Mouse (Mus musculus) mouse embryonic stem cell (cell line): ENCODE data around the gene Cmip.

Source experiments
- in situ Hi-C, 2 experiments: fragments of 300-500 bp; cut with MboI; formaldehyde crosslinking; loops; 1 replicate in 1 of 2; 3 replicates in 1 of 2; pipeline ENCODE4 v1.14.3; 2019 to 2020; ENCODE audit warnings: low sequenced_read_pairs in 2 of 2, low pct_unique_long_range_greater_than_20kb in 1 of 2, mixed read lengths in 1 of 2; ENCODE audit not compliant: unreplicated experiment in 1 of 2

Cmip gene

DNA sequence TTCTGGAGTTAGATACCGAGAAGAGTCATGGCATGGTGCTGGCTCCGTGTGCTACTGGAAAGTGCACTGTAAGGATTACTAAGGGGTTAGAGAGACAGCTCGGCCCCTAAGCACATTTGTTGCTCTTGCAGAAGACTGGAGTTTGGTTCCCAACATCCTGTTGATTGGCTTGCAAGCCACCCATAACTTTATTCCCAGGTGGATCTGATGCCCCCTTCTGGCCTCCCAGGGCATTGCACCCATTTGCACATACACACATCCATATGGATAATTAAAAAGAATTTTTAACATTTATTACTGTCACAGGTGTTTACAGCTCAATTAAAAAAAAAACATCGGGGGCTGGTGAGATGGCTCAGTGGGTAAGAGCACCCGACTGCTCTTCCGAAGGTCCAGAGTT lies 207.7 kb downstream of the Cmip start:
- in situ Hi-C loops: no loop called here

DNA sequence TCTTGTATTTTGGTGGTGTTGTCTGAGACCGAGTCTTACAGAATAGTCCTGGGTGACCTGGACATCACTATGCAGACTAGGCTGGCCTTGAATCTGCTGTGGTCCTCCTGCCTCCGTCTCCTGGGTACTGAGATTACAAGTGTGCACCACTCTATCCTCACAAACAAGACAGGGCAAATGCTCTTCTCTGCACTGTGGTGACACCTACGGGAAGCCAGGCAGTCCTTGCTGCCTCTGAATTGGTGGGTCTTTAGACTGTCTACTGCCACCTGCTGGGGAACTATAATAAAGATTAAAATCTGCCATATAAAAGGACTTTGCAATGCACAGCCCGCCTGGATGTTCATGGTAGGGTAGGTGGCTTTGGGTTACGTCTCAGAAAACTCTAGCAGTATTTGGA lies 208.4 kb downstream of the Cmip start:
- in situ Hi-C loops: no loop called here

DNA sequence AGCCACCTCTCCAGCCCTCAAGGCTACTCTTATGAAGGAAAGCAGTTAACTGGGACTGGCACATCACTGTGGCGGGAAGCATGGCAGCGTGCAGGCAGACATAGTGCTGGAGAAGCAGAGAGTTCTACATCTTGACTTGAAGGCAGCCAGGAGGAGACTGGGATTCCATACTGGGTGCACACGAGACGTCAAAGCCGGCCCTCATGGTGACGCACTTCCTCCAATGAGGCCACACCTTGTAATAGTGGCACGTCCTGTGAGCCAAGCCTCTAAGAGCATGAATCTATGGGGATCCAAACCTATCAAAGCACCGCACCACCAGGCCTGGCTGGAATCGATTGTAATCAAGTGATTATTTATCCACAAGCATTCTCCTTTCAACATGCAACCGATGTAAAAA lies 210.6 kb downstream of the Cmip start:
- in situ Hi-C loops: no loop called here

DNA sequence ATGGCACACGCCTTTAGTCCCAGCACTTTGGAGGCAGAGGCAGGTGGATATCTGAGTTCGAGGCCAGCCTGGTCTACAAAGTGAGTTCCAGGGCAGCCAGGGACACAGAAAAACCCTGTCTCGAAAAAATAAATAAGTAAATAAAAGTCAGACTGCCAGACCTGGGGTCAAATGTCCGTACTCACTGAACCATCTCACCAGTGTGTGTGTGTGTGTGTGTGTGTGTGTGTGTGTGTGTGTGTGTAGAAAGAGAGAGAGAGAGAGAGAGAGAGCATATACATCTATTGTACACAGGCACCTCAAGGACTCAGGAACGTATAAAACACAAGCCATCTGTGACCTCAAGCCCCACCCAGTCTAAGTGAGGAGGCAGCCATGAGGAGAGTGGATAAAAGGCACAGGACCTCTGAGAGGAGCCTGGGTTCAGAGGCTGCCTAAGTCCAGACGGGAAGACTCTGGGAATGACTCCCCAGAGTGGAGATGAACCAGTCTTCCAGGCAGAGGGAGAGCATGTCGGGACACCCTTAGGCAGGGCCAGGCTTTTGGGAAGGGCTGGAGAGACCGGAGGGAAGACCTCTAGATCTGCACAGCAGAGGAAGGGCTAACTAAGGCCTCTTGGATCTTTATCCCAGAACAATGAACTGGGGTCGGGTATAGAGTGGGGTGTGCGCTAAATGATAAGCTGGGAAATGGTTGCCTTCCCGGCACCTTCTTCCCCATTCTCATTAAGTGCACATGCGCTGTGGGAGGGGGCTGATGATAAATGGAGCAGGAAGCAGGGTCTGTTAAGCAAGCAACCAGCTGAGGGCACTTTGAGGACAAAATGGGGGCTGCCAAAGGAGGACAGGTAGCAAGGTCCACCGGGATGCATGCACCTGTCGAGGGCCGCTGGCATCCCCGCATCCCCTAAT lies 212.8 kb downstream of the Cmip start:
- in situ Hi-C loops: loop anchor here (5.0 to 10.0 kb wide), 3 partner anchors 237 to 365 kb away; no protein-coding TSS in a partner anchor

DNA sequence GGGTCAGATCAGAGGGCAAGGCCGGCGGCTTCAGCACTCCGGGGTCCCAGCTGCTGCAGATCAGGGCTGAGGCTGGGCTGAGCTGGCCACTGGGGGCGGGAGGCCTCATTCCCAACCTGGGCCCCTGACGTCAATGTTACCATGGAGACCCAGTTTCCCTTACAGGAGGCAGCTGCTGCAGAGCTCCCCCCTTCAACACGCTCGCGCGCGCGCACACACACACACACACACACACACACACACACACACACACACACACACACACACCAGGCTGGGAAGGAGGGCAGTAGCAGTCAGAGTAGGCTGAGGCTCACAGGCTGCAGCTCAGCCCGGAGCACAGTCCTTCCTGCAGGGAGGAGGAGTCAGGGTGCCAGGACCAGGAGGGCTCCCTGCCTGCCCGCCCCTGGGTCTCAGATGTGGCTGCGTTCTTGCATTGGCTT lies 213.5 kb downstream of the Cmip start:
- in situ Hi-C loops: loop anchor here (5.0 to 10.0 kb wide), 3 partner anchors 238 to 366 kb away; no protein-coding TSS in a partner anchor

DNA sequence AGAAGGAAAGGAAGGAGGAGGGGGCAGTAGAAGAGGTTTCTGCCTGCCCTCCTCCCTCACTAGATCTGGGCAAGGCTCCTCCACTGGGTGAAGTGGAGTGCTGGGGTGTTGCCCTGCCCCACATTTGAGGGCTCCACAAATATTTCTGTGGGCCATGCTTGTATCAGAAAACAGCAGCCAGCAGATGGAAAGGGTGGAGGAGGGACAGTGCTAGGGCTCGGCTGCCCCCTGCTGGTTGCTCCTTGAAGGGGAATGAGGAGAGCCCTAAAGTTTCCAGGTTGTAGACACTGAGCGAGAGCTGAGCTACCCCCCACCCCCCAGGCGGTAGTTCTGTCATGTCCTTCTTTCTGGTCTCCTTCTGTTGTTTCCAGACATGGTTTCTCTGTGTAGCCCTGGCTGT lies 214.3 kb downstream of the Cmip start:
- in situ Hi-C loops: loop anchor here (5.0 to 10.0 kb wide), 3 partner anchors 239 to 366 kb away; no protein-coding TSS in a partner anchor

DNA sequence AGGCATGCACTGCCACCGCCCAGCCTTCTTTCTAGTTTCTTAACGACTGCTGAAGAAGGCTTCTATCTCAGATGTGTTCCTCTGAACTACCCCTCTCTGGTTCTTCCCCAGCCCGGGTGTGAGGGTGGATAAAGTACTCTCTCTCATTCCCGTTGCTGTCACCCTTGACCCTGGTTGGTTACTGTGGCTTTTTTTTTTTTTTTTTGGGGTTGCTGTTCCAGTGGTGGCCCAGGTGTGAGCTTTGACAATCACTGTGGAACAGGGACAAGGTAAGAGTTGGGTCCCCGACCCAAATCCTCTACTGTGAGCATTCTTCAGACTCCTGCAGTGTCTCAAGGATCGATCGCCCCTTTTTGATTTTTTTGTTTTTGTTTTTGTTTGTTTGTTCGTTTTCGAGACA lies 214.8 kb downstream of the Cmip start:
- in situ Hi-C loops: loop anchor here (5.0 to 10.0 kb wide), 3 partner anchors 239 to 367 kb away; no protein-coding TSS in a partner anchor

DNA sequence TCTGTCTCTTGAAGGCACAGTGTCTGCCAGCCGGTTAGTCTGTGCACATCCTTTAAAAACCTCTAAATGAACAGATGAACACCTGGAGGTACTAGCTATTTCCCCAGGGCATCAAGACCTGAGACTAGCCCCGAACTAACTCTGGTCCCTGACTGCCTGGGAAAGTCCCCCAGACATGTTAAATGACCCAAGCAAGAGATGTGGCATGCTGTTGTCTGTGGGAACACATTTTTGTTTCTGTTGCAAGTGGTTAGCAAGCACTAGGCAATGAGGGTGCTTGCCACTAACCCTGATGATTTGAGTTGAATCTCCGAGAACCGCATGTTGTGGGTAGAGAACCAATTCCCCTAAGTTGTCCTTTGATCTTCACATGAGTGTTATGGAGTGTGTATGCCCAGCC lies 215.5 kb downstream of the Cmip start:
- in situ Hi-C loops: loop anchor here (5.0 to 10.0 kb wide), 3 partner anchors 240 to 368 kb away; no protein-coding TSS in a partner anchor

DNA sequence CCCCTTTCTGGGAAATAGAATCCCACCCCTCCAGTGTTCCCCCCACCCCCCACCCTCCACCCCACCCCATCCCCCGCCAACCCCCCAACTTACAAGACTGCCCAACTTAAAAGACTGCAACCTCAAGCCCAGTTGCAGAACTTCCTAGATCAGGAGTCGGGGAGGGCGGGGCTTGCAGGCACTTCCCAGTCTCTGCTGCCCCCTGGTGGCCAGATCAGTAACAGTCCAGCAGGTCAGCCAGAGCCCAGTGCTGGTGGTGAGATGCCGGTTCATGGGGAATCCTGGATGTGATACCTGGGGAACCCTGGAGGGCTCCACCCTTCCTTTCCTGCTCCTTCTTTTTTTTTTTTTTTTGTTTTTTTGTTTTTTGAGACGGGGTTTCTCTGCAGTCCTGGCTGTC lies 218.1 kb downstream of the Cmip start:
- in situ Hi-C loops: loop anchor here (5.0 to 10.0 kb wide), 3 partner anchors 243 to 370 kb away; no protein-coding TSS in a partner anchor

DNA sequence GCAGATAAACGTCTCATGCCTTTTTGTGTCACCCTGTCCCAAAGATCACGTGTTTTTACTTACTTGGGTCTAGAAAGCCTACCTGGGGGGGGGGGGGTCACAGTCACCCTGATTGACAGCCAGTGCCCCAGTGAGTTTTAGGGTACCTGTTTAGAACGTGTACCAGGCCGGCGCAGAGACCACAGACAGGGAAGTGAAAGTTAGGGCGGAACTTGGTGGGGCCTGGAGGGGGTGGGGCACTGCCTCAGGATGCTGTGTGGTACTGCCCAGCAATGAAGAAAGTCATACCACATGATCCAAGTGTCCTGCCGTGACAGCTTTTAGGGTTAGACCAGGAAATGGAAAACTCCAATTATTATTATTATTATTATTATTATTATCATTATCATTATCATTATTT lies 219.0 kb downstream of the Cmip start:
- in situ Hi-C loops: loop anchor here (10.0 kb wide), 2 partner anchors 261 to 371 kb away; no protein-coding TSS in a partner anchor

DNA sequence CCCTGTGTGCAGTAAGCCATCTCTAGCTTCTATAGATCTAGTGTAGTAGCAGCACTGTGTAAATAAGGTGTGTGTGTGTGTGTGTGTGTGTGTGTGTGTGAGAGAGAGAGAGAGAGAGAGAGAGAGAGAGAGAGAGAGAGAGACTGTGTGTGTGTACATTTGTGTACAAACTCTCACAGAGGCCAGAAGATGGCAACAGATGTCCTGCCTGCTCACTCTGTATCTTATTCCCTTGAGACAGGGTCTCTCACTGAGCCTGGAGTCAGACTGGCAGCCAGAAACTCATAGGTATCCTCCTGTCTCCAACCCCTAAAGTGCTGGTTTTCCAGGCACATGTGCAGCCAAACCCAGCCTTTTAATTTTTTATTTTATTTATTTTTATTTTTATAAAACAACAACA lies 221.2 kb downstream of the Cmip start:
- in situ Hi-C loops: loop anchor here (10.0 kb wide), 2 partner anchors 263 to 373 kb away; no protein-coding TSS in a partner anchor

DNA sequence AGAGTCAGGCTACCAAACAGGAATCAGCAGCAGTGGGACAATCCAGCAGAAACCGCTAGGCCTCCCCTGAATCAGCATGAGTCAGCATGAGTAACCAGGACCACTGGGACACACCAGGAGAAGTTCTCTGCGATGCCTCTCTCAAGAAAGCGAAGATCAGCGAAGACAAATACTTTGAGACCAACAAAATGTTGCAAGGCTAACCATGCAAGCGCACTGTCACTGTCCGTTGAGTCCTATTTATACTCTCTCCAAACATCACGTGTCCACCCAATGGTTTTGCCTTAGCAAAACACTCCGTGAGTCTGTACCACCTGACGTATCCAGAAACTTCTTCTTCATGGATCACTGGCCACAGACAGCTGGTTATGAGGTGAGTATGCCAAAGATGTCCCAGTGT lies 223.1 kb downstream of the Cmip start:
- in situ Hi-C loops: loop anchor here (10.0 kb wide), 2 partner anchors 265 to 375 kb away; no protein-coding TSS in a partner anchor

DNA sequence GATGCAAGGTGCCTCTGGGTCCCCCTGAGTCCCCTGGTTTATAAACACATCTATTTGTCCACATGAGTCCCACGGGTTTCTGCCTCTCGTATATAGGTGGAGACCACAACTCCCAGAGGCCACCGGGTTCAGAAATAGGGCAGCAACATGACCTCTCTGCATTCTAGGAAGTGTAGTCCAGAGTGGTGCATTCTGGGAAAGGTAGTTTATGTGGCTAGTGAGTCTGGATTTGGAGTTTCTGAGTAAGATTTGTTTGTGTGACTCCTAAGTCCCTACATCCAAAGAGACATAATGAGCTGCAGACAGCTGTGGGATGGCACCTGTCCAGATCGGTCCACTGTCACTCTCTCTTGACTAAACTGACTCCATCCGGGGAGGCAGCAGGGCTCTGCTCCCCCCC lies 223.7 kb downstream of the Cmip start:
- in situ Hi-C loops: no loop called here

DNA sequence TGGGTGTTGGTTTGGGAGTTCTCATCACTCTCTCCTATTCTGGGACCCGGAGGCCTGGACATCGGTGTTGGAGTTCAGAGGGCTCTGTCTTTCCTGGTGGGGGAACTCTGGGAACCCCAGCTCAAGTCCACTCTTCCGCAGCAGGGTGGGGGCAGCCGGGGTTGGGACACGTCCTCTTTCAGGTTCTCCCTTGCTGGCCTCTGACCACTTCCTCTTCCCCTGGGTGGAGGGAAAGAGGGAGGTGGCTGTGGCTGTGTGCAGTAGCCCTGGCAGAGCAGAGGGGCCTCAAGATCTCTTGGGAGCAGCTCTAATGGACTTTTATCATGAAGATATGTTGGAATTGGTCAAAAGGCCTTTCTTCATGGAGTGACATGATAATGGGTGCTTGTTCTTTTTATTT lies 225.0 kb downstream of the Cmip start:
- in situ Hi-C loops: no loop called here

DNA sequence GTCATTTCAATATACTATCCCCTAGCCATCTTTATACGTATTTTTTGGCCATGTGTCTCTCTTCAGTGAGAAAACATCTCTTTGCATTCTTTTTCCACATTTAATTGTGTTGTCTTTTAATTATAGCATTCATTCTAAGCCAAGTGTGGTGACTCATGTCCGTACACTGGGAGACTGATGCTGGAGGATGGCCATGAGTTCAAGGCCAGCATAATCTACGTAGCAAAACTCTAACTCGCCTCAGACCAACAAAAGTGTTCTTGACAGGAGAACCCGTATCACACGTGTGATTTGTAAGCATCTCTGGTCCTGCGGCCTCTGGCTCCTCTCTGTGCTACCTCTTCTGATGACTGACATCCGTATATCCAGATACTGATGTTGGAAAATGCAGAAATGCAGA lies 227.9 kb downstream of the Cmip start:
- in situ Hi-C loops: no loop called here

DNA sequence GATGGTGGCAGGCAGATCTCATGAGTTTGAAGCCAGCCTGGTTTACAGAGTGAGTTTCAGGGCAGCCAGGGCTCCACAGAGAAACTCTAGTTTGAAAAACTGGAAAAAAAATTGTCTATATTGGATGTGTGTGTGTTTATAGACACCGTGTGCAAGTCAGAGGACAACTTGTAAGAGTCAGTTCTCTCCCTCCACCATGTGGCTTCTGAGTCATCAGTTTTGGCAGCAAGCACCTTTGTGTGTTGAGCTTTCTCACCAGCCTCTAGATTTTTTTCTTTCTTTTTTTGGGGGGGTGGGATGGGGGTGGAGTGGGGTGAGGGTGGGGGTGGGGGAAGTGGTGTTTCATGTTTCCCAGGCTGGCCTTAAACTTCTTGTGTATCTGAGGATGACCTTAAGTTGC lies 228.5 kb downstream of the Cmip start:
- in situ Hi-C loops: no loop called here

DNA sequence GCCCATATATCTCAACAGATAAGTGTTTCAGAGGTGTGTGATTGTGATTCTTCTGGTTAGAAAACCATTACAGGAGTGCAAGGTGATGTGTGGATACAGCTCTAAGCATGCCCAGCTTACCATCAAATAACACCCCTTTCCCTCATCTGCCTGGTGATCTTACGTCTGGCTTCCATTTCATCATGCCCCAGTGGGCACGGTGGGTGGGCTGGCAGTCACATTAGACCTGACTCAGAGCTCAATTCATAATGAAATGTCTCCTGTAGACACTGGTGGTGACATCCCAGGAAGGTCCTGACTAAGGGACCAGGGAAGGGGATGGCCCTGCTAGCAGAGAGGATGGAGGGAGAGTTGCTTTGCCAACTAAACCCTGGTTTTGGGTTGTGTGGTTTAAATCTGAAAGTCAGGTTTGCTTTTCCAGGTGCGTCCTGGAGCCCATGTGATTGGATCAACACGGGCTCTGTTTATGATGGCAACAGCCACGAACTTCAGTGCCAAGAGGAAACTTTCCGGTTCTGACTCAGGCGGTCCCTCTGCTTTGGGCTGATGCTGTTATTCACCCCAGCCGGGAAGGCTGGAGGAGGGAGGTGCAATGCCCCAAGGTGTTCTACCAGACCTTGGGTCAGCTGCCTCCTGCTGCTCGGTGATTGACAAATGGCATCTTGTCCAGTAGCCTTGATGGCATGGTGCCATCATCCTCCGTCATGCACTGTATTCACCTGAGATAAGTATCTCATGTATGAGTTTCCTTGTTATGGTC lies 231.6 kb downstream of the Cmip start:
- in situ Hi-C loops: no loop called here

DNA sequence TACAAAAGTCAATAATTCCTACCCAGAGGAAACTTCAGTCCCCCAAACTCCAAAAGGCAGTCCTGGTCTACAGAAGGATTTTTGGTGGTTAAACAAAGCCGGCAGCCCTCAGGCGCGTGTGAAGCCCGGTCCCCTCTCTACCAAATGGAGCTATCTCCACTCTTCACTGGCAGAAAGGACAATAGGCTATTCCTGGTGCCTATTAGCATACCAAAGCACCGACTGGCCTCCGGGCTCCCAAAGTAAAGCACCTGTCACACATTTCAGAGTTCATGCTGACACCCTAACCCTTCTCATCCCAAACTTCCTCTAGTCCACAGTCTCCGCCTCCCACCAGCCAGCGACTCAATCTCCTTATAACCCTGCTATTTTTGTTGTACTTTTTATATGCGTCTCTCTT lies 236.7 kb downstream of the Cmip start:
- in situ Hi-C loops: no loop called here

DNA sequence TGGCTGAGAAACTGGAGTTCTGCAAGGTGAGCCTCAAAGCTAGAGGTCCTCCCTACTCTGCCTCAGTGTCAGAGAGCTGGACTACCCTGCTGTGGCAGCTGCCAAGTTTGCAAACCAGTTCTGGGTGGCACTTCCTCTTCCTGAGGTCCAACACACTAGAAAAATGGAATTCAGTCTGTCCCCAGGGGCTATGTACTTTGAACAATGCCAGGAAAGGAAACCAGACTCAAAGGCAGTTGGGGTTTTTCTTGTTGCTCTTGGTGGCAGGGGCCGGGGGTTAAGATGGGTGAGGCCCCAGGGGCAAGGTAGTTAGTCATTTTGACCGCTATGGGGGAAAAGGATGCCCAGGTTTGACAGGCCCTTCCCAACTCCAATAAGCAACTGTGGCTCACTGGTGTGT lies 238.0 kb downstream of the Cmip start:
- in situ Hi-C loops: no loop called here
